In the genomic region with DNA sequence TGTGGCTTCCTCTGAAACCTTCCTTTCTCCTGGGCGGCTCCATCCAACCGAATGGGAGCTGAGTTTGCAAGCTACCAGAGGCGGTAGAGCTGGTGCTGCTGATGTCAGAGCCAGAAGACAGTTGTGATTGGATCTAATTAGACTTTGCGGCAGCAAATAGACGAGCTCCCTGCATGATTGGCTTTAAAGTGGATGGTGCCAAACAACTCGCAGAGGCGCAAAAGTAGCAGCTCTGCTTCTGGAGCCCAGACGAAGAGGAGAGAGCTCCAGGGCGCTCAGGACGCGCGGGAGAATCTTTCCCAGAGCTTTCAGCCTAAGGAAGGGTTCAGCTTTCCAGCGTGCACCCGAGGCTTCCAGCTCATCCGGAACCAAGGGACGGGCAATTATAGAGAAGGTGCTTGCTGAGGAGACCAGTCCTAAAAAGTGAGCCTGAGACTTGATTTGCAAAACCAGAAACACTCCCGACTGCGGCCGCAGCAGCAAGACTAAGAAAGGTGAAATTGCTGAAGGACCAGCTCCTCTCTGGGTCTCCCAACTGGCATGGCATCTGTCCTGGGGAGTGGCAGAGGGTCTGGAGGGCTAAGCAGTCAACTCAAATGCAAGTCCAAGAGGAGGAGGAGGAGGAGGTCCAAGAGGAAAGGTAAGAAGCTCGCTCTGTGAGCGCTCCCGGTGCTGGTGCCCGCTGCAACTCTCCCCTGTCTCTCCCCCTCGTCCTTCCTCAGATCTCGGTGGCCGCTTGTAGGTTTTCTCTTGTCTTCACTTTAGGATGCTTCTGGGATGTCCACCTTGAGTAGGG, we compare ENCODE assay signal across 8 mouse cellular contexts. TPM values are rescaled to one million over a fixed set of nuclear protein-coding genes. Genes with fewer than 3 reads are reported as not detected.
DNase-seq lines count a peak whose midpoint lies in the region; ATAC-seq lines count a peak whose summit lies in the region.

A gene (plus strand): TSS at position 186 of the 796 bp plus-strand sequence.

- peaks cover 23% of the 10 kb centered on the region for H3K4me1 ChIP-seq in neural tube, embryonic 13.5 days (replicated peaks)

- WGBS in neural tube, embryonic 13.5 days: under 1% methylated on average over 26 of the region's 26 CpGs

- H3K9ac ChIP-seq in neural tube, embryonic 13.5 days: peak within 1 kb of the TSS; percentile 71

- H3K27ac ChIP-seq in neural tube, embryonic 13.5 days (replicated peaks): peak within 1 kb of the TSS; percentile 61

- DNase-seq in kidney, postnatal 4 days: peak; percentile 12 to 22
- DNase-seq in kidney, postnatal 36 days: no peak
- DNase-seq in cerebellum, postnatal 36 days: peak; percentile 18 to 23
- peak; percentile 57 for DNase-seq in frontal cortex, postnatal 25 days (ENCODE audit: low spot score in 2 of 2)
- DNase-seq in left cerebral cortex, adult 9 months (ENCODE audit: low spot score in 2 of 2): peak; percentile 63 to 71
- DNase-seq in spleen, postnatal 10 days (ENCODE audit: low spot score in 2 of 2): no peak

- no peaks in the 10 kb centered on the region for H3K36me3 ChIP-seq in neural tube, embryonic 13.5 days

- no peaks in the 10 kb centered on the region for H3K27me3 ChIP-seq in neural tube, embryonic 13.5 days

- ATAC-seq in neural tube, embryonic 13.5 days (ENCODE audit: low read depth): peak; percentile 94
- no peak for ATAC-seq in erythroblast, adult 5-6 weeks (replicated peaks; ENCODE audit: low FRiP score, poor library complexity, severe bottlenecking)

- peak within 1 kb of the TSS; percentile 51 for H3K4me3 ChIP-seq in neural tube, embryonic 13.5 days

- peak within 1 kb of the TSS; percentile 84 for H3K4me2 ChIP-seq in neural tube, embryonic 13.5 days

- H3K9me3 ChIP-seq in neural tube, embryonic 13.5 days: no peaks in the 10 kb centered on the region

RNA-seq across cellular contexts. Expression of the gene that starts here (rescaled TPM):
- polyA plus RNA-seq in neural tube, embryonic 13.5 days (2015; fragmentation: Nextera tagmentation; extraction: Ambion mirVana): 13.3 and 15.2 TPM in 2 replicates
- not detected in 2 replicates for total RNA-seq in erythroblast, adult 5-6 weeks (2015; ENCODE audit: low replicate concordance)
- total RNA-seq in erythroblast, adult 5-6 weeks (2017; ENCODE audit: low replicate concordance): 0.28 TPM in 1 of 2 replicates, not detected in the other

Comparison
In these comparisons a context has a peak if more than half of its experiments do, and no peak if none do; other contexts are left out.
1. DNase-seq: peak in kidney, postnatal 4 days (2 of 2), cerebellum, postnatal 36 days (2 of 2), frontal cortex, postnatal 25 days (2 of 2) and left cerebral cortex, adult 9 months (2 of 2); none in kidney, postnatal 36 days (0 of 2) and spleen, postnatal 10 days (0 of 2).